Mouse (Mus musculus): ENCODE results near the gene Hook2. TPM values are rescaled to one million over a fixed set of nuclear protein-coding genes. Genes with fewer than 3 reads are reported as not detected.

Hook2 gene
- total RNA-seq, 1 experiment from 2014 or later: 13.5 TPM

DNA sequence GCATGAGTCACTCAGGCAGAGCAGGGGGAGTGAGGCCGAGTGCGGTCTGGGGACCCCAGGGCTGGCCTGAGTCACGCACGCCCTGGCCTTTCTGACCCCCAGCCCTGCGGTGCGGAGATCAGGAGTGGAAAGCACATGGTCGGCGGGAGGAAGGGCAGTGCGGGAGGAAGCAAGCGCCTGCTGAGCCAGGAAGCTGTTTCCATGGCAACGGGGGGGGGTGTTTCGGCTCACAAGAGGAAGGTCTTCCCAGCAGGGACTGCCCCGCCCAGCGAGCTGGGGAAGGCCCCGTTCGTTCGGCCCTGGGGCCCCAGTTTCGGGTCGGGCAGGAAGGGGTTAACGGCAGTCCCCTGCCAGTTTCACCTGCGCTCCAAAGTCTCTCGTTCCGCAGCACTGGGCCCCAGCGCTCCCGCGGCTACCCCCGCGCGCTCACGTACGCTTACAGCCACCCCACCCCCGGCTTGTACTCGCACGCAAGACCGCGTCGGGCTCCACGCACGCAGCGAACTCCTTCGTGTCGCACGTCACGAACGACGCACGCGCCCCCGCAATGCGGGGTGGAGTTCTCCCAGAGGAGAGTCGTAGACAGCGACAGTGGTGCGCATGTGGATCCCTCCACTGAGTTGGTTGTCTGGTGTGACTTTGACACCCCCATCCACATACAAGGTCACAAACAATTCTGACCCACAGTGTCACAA is 4.6 kb upstream of the Hook2 start:
- ATAC-seq (replicated peaks; ENCODE audit: low read depth, poor library complexity, severe bottlenecking): peak; percentile 44

DNA sequence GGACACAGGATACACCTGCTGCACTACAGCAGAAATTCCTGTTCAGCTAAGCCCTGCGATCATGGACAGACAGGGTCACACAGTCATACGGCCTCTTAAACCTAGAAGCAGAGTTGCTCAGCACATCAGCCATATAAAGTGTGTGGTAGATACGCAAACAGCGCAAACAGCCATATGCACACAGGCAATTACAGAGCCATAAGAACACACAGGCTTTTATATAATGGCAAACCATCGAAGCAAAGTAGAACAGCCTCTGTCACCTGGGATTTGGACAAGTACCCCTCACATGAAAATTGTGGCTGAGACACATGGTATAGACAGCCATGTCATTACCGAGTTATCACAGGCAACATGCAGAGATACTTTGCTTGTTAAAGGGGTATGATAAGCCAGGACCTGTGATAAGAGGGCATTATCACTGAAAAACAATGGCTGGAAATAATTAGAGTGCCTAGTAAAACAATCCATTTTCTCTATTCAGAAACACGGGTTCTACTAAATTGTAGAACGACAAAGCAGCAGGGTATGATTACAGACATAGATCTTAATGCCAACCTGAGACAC is 3.9 kb upstream of the Hook2 start:
- ATAC-seq (replicated peaks; ENCODE audit: low read depth, poor library complexity, severe bottlenecking): peak; percentile 0; the same call in 1 of the 2 replicates

DNA sequence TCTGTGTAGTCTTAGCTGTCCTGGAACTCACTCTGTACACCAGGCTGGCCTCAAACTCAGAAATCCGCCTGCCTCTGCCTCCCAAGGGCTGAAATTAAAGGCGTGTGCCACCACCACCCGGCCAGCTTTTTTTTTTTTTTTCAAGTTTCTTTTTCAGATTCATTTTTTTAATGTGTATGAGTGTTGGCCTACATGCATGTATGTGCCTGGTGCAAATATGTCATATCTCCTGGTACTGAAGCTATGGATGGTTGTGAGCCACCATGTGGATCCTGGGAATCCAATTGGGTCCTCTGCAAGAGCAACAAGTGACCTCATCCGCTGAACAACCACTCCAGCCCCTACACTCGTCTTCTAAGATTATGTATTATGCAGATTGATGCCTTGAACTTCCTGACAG is 3.0 kb upstream of the Hook2 start:
- ATAC-seq (replicated peaks; ENCODE audit: low read depth, poor library complexity, severe bottlenecking): no peak

DNA sequence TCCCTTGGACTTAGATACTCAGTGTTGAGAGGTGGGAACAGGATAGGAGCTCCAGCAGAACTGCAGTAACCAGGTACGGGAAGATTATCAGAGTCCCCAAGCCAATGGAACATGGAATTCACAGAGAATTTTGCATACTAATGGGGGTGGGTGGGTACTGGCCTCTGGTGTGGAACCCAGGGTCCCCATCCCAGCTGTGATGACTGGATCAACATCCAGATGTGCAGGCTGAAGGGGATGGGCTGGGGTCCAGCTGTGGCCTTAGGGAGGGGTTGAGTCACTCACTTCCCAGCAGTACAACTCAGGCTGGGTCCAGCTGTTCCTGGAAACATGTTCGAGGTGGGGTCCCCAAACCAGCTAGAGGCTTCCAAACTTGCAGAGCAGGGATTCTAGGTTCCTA is 2.5 kb upstream of the Hook2 start:
- no peak for ATAC-seq (replicated peaks; ENCODE audit: low read depth, poor library complexity, severe bottlenecking)

DNA sequence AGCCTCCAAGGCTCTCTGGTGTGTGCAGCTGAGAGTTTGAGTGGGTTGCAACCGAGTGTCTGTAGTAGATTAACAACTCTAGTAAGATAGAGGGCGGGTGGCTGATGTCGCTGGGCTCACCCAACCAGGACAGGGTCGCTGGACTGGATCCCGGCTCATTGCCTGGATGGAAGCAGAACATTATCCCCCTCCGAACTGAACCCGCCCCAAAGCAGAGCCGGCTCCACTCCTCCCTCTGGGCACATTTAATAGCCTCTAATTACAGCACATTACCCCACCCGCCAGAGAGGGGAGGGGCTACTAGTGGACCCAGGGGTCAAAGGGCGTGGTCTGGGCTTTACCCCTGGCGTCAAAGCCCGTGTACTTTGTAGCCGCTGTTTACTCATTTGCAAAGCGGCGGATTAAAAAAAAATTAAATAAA is 1.1 kb upstream of the Hook2 start:
- no peak for ATAC-seq (replicated peaks; ENCODE audit: low read depth, poor library complexity, severe bottlenecking)

DNA sequence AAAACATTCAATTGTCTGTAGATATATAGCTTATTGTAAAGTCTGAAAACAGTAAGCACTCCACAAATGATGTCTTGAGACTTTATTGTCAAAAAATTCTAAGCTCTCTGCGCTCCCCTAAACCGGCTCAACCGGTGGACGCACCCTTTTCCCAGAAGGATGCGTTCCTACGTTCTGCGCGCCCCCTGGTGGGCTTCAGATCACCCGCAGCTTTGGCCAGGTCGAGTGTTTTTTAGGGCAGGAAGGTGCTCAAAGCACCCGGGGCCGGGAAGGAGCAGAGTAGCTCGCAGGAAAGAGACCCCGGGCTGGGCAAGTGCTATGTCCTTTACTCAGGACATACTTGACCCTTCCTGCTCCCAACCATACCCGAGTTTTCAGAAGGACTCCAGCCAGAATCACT is 593 bp upstream of the Hook2 start:
- ATAC-seq (replicated peaks; ENCODE audit: low read depth, poor library complexity, severe bottlenecking): peak; percentile 48

DNA sequence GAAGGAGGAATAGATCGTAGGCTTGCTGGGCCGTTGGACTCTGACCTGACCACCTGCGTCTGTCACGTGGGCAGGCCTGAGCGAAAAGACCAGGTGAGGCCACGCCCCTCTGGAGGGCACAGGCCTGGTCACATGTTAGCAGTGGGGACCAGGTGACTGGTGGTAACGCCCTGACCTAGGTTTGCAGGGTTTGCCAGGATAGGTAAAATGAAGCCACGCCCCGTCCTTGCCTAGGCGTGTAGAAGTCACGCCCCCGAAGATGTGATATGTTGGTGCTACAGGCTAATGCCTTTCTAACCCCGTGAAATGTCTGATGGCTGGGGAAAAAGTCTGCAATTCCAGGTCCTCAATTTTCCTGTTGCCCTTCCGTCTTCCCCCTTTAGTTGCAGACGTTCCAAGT is 433 bp downstream of the Hook2 start:
- peak; percentile 24 for ATAC-seq (replicated peaks; ENCODE audit: low read depth, poor library complexity, severe bottlenecking)

DNA sequence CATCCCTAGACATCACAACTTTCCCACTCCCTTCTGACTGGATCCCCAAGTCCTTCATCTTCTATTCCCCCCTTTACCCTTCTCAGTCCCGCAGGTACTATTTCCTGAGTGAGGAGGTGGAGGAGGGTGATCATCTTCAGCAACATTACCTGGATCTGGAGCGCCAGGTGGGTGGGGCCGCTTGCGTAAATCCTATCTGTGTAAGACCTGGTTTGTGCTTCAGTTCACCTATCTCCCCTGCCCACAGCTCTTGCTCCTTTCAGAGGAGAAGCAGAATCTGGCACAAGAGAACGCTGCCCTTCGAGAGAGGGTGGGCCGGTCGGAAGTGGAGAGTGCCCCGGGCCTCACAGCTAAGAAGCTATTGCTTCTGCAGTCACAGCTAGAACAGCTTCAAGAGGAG is 4.0 kb downstream of the Hook2 start:
- ATAC-seq (replicated peaks; ENCODE audit: low read depth, poor library complexity, severe bottlenecking): no peak

DNA sequence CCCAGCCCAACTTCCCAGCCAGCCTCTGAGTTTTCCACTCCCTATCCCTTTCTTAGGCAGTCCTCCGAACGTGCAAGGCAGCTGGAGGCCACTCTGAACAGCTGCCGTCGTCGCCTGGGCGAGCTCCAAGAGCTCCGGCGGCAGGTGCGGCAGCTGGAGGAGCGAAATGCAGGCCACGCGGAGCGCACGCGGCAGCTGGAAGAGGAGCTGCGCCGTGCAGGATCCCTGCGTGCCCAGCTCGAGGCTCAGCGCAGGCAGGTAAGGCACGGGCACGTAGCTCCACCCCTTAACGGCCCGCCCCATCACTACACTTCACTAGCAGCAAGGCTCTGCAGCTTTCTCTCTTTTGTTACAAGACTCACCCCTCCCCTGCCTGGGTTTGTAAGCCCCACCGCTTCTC is 5.3 kb downstream of the Hook2 start:
- ATAC-seq (replicated peaks; ENCODE audit: low read depth, poor library complexity, severe bottlenecking): no peak

DNA sequence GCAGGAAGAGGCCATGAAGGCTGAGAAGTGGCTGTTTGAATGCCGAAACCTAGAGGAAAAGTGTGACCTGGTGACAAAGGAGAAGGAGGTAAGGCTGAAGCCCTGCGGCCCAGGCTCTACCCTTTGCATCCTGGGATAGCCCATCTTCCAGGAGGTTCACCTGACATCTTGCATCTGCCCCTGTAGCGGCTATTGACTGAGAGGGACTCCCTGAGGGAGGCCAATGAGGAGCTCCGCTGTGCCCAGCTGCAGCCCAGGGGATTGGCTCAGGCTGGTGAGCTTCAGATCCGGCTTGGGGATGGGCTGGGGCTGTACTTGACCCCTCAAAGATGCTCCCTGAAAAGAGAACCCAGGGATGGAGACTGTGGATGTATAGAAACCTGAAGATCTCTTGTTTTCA is 6.6 kb downstream of the Hook2 start:
- ATAC-seq (replicated peaks; ENCODE audit: low read depth, poor library complexity, severe bottlenecking): no peak

DNA sequence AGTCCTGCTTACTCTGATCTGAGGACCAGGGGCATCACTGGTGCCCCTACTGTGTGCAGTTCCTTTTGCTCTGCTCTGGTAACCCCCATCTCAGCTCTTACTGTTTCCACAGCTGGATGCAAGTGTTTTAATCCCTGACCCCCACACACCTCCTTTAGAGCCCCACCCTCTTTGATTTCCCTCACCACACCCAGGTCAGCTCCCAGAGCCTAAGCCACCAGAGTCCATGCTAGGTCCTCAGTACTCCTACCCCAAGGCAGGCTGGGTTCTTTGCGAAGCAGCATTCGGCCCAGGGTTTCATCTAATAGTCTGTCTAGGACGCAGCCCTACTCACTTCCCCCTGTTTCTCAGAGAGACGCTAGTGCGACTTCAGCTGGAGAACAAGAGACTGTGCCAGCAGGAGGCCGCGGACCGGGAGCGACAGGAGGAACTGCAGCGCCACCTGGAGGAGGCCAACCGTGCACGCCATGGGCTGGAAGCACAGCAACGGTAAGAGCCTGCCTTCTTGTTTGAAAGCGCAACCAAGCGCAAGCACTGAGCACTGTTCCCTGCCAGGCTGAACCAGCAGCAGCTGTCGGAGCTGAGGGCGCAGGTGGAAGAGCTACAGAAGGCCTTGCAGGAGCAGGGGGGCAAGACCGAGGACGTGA is 7.4 kb downstream of the Hook2 start:
- peak; percentile 100 for ATAC-seq (replicated peaks; ENCODE audit: low read depth, poor library complexity, severe bottlenecking)

DNA sequence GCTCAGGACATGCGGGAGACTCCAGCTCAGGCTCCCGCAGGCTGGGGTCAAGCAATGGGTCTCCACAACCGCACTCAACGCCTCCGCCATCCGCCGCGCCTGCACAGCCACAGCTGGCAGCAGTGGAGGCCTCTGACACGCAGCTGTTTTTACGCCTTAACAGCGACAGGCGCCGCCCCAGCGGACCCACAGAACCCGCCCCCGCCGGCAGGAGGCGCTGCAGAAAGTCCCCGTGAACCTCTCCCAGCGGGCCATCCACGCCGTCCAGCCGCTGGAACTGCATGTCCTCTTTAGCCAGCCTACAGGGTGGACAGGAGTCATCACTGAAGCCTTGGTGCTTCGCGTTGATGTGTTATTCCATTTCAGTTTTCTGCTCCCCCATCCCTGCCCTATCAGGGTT is 17.3 kb downstream of the Hook2 start:
- ATAC-seq (replicated peaks; ENCODE audit: low read depth, poor library complexity, severe bottlenecking): peak; percentile 77

DNA sequence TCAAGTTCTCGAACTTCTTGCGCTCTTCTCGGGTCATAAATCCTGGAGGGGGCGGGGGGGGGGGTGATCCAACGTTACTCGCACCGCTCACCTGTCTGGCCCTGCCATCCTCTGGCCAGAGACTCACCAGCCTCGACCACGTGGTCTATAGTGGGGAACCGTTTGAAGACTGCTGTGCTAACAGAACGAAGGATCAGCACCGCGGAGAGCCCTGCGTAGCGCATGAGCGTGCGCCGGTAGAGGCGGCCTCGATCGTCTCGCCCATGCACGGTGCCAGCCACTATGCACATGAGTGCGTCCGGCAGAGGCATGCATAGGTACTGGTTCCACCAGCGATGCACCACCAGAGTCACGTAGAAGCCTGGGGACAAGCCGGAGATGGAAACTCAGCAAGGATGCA is 20.8 kb downstream of the Hook2 start:
- ATAC-seq (replicated peaks; ENCODE audit: low read depth, poor library complexity, severe bottlenecking): no peak

DNA sequence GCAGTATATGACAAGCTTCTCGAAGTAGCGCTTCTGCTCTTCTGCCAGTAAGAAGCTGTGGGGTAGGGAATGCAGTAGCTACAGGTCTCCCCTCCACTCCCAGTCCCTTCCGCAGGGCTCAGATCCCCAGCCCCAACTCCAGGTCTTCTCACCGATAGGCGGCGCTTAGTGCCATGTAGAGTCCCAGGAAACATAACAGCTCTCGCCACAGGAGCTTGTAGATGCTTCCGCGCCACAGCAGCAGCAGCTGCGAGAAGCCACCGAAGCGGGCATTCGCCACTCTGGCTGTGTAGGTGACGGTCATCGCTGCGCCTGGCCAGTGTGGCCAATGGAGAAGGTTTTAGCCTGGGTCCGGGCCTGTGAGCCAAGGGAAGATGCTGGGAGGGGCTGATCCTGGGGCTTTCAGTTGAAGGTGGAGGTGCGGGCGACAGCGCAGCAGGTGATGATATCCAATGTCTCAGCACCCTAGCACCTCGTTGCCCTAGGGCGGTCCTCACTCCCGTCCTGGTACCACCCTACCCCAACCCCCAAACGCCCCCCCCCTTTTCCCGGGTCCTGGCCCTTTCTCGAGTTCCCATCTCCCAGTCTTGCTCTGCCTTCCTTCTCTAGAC is 22.9 kb downstream of the Hook2 start:
- peak; percentile 94 for ATAC-seq (replicated peaks; ENCODE audit: low read depth, poor library complexity, severe bottlenecking)

DNA sequence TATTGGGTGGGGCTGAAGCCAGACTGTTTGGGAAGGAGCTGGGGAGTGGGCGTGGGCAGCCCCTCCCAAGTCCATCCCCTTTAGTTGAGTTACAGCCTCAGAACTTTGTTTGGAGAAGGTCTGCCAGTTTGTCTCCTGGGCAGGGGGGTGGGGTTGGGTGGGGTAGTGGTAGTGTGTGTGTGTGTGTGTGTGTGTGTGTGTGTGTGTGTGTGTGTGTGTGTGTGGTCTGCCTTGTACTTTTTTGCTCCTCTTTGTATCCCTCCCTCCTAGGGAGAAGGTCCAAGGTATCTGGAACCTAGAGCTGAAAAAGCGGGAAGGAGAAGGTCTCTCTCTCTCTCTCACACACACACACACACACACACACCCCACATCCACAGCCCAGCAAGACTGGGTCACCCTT is 24.0 kb downstream of the Hook2 start, which contains the start of gene Best2:
Gene Best2 (minus strand): TSS at position 101 of the 400 bp plus-strand sequence.
- no peak for ATAC-seq (replicated peaks; ENCODE audit: low read depth, poor library complexity, severe bottlenecking)

DNA sequence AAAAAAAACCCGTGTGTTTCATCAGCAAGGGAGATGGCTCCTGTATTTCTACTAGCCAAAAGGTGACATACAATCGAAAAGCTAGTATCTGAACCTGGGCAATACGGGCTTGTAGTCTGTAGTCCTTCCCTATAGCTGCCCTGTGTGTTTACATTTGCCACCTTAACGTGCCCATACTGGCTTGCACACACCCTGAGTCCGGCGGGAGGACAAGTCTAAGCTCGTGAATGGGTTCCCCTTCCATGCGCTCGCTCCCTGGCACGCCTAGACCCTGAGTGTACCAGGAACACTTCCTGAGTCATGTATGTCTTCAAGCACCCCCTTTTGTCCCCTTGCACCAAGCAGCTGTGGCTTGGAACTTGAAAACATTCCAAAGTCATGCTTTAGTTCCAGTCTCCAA is 26.3 kb downstream of the Hook2 start:
- no peak for ATAC-seq (replicated peaks; ENCODE audit: low read depth, poor library complexity, severe bottlenecking)

DNA sequence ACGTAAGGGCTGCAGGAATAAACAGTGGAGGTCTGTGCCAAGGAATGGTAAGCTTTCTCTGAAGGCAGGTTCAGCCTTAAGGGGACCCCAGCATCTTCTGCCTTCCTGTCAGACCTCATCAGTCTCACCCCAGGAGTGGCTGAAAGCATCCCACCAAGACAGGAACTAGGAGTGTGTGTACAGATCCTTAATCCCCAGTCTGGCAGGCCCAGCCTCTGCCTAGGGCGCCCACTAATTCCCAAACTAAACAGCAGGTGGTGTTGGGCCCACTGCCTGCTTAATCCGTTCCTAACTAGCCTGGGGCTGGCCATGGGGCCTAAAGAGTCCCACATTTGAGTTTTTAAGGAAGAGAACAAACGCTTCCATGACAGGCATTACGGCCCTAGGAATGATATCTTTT is 26.8 kb downstream of the Hook2 start:
- ATAC-seq (replicated peaks; ENCODE audit: low read depth, poor library complexity, severe bottlenecking): no peak

DNA sequence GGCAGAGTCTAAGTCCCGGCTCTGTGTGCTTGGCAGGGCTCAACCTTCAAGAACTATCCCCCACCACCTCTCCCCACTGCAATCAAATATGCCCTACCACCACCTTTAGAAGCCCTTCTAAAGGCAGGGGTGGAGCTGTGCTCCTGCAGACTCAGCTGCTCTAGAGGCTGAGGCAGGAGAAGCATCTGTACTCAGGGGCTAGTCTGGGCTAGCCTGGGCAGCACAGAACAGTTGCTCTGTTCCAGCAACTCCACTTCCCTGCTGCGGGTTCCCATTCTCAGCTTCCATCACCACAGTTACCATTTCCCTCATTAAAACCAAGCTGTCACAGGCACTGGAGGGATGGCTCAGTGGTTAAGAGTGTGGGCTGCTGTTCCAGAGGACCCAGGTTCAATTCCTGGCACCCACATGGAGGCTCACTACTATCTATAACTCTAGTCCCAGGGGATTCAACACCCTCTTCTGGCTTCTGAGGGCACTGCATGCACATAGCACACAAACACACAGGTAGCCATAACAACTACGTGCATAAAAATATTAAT is 31.2 kb downstream of the Hook2 start:
- ATAC-seq (replicated peaks; ENCODE audit: low read depth, poor library complexity, severe bottlenecking): no peak

DNA sequence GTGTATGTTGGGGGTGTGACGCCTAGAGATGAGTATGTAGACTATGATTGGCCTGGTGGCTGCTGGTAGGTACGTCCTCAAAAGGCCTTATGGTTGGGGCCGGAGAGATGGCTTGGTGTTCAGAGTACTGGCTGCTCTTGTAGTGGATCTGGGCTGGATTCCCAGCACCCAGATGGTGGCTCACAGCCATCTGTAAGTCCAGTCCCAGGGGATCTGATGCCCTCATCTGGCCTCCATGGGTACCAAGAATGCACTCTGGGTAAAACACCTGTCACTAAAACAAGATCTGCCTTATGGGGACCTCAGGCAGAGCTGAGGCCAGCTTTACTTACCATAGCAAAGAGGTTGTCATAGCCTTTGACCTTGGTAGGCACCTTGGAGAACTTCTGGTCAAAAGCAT is 33.4 kb downstream of the Hook2 start:
- no peak for ATAC-seq (replicated peaks; ENCODE audit: low read depth, poor library complexity, severe bottlenecking)

DNA sequence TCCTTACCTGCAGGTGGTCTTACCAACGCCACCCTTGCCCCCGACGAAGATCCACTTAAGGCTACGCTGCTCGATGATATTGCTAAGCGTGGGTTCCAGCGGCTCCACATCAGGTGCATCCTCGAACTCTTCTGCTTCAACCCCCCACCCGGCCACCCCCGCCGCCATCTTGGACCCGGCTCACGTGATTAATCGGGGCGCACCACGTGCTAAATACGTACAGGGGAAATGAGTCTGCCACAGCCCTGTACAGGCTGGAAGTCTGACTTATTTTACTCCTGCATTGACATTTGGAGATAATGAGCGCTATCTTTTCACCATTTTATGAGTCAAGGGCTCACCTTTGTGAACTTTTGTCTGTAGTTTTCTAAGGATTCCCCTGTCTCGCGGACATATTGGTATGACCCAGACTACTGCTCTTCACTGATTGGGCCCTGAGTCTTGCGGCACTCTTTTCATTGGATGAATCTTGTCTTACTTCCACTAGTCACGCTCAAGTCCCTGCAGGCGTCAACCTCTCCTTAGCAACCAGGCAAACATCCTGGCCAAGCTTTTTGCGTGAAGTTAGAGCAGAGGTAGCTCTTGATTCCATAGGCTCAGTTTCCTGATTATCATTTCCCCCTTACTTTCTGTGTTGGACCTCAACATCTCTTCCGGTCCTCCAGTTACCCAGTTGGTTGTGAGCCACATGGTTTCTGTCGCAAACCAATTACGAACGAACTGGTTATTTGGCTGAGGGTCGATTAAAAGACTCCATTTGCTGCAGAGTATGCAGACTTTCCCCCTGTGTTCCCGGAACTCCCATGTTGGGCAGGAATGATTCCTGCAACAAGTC is 34.9 kb downstream of the Hook2 start, which contains the start of gene Asna1:
Gene Asna1 (minus strand): TSS at position 184 of the 835 bp plus-strand sequence.
- ATAC-seq (replicated peaks; ENCODE audit: low read depth, poor library complexity, severe bottlenecking): peak; percentile 86

Measured in common myeloid progenitor, adult 5-6 weeks (primary cell).